Mouse (Mus musculus) midbrain, embryonic 13.5 days (tissue): ENCODE measurements around the gene Gm21954. TPM values are rescaled to one million over a fixed set of nuclear protein-coding genes. Genes with fewer than 3 reads are reported as not detected.
A peak's percentile ranks its signal among the peaks of the same experiment; 100 is the strongest.

Experiments
- ATAC-seq: fragments of 200-750 bp; cut with Nextera tagmentation; 2 replicates; pipeline ENCODE4 v1.8.0; 2017; ENCODE audit warnings: mild to moderate bottlenecking, moderate TSS enrichment, moderate library complexity
- H3K27ac ChIP-seq: fragments of 300-500 bp; sonication (generic); 2 replicates; pipeline ENCODE4 v1.5.1; 2015; ENCODE audit warnings: inconsistent platforms, mild to moderate bottlenecking, moderate library complexity
- H3K27me3 ChIP-seq: fragments of 300-500 bp; sonication (generic); 2 replicates; pipeline ENCODE4 v1.6.1; 2015; ENCODE audit warnings: mild to moderate bottlenecking, inconsistent platforms
- H3K36me3 ChIP-seq: fragments of 300-500 bp; sonication (generic); 2 replicates; pipeline ENCODE4 v1.6.1; 2015; ENCODE audit warnings: mild to moderate bottlenecking, inconsistent platforms
- H3K4me1 ChIP-seq: fragments of 300-500 bp; sonication (generic); replicated peaks from 2 replicates; pipeline ENCODE4 v1.6.1; 2015; ENCODE audit warnings: inconsistent platforms
- H3K4me2 ChIP-seq: fragments of 300-500 bp; sonication (generic); replicated peaks from 2 replicates; pipeline ENCODE4 v1.6.1; 2015; ENCODE audit warnings: moderate library complexity, mild to moderate bottlenecking, inconsistent platforms
- H3K4me3 ChIP-seq: fragments of 300-500 bp; sonication (generic); replicated peaks from 2 replicates; pipeline ENCODE4 v1.5.1; 2015; ENCODE audit warnings: mild to moderate bottlenecking, inconsistent platforms
- H3K9ac ChIP-seq: fragments of 300-500 bp; sonication (generic); replicated peaks from 2 replicates; pipeline ENCODE4 v1.6.1; 2015; ENCODE audit warnings: mild to moderate bottlenecking, inconsistent platforms
- H3K9me3 ChIP-seq: fragments of 300-500 bp; sonication (generic); 2 replicates; pipeline ENCODE4 v1.6.1; 2016; ENCODE audit warnings: mild to moderate bottlenecking, inconsistent platforms
- WGBS: fragments of 180-500 bp; shearing (Covaris S2); methylation state at CpG from one replicate; pipeline ENCODE4 v1.1.7; 2015; 5-methylcytosine and 5-hydroxymethylcytosine counted together
- polyA plus RNA-seq: library from polyadenylated mRNA; unstranded; fragments of >200 nt; fragmentation: Nextera tagmentation; extraction: Ambion mirVana; gene quantifications from 2 replicates; pipeline ENCODE4 v1.2.1, GENCODE M21; 2015

Gene Gm21954
- polyA plus RNA-seq, 1 experiment from 2014 or later, result not detected

GRCm38 (mm10) chr3:55440342-55440741, 31.7 kb downstream of the Gm21954 start:
- Histone ChIP-seq H3K4me3 (no peak overlapping the region), H3K9me3 (no peaks in the 10 kb centered on the region), H3K27me3 (no peaks in the 10 kb centered on the region), H3K36me3 (peaks cover 6% of the 10 kb centered on the region; the same call in 1 of the 2 replicates), H3K27ac (peak overlapping the region; percentile 61), H3K4me2 (no peak overlapping the region), H3K9ac (no peak overlapping the region), H3K4me1 (peaks cover 13% of the 10 kb centered on the region; the same call in 1 of the 2 replicates)
- 71% methylated on average over 8 of the region's 8 CpGs for WGBS
- ATAC-seq, result 0 out of 2 replicates have a peak, but pooled peaks have one; percentile 17

DNA sequence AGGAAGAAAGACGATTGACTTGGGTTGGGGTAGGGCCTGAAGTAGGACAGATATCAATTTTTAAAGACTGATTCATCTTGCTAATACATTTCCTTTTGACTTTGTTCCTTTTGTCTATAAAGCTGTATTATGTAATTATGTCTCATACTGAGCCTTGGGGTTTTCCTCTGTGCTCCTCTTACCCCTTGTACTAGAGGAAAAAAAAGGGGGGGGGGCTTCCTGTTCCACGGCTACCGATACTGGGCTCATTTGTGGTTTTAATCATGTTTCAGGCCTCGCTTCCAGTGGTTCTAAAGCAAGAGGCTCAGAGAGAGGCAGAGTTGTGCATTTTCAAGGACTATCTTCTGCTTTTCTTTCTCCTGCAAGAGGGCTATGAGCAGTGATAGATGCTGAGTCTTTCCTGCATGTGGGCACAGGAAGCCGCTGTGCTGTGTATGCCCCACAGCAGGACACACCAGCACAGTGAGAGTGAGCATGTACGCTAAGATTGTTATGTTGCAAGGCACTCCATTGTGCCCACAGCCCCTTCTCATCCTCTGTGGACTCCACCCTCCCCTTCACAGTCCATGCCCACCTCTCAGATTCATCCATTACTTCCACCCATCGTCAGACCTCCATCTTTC, 33.1 kb downstream of the Gm21954 start:
- ATAC-seq, result peak; percentile 40; the same call in 1 of the 2 replicates
- H3K36me3 ChIP-seq, result peaks cover 4% of the 10 kb centered on the region; the same call in 1 of the 2 replicates
- H3K4me2 ChIP-seq, result no peak overlapping the region
- 87% methylated on average over 7 of the region's 7 CpGs for WGBS
- H3K9ac ChIP-seq, result no peak overlapping the region
- no peaks in the 10 kb centered on the region for H3K9me3 ChIP-seq
- H3K27me3 ChIP-seq, result no peaks in the 10 kb centered on the region
- no peak overlapping the region for H3K27ac ChIP-seq
- peaks cover 16% of the 10 kb centered on the region; the same call in 1 of the 2 replicates for H3K4me1 ChIP-seq
- no peak overlapping the region for H3K4me3 ChIP-seq

DNA sequence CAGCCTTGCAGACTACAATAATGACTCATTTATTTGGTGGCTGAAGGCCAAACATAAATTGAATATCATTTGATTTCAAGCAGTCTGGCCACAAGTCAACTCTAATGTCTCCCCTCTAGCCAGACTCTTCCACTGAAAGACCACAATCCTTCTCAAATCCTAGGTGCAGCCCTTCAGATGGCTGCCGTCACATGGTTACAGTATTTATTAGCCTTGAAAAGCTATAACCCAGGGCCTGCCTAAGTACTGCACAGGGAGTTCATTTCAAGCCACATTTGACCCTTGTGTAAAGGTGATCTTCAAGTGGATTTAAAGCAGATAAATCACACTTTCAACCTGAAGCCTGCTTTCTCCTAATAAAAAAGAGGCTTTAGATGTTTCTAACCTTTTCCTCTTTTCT, 37.7 kb downstream of the Gm21954 start:
- no peaks in the 10 kb centered on the region for H3K9me3 ChIP-seq
- WGBS, result 72% methylated on average over 1 of the region's 1 CpGs
- H3K27me3 ChIP-seq, result no peaks in the 10 kb centered on the region
- no peak overlapping the region for H3K27ac ChIP-seq
- H3K4me3 ChIP-seq, result no peak overlapping the region
- peaks cover 13% of the 10 kb centered on the region; the same call in 1 of the 2 replicates for H3K4me1 ChIP-seq
- no peak overlapping the region for H3K9ac ChIP-seq
- H3K4me2 ChIP-seq, result no peak overlapping the region
- ATAC-seq, result no peak
- H3K36me3 ChIP-seq, result no peaks in the 10 kb centered on the region

- ATAC-seq, result no peak
- no peak overlapping the region for H3K4me2 ChIP-seq
- H3K9ac ChIP-seq, result no peak overlapping the region
- H3K4me3 ChIP-seq, result no peak overlapping the region
- H3K27ac ChIP-seq, result no peak overlapping the region
- H3K27me3 ChIP-seq, result no peaks in the 10 kb centered on the region
- WGBS, result 96% methylated on average over 3 of the region's 3 CpGs
- no peaks in the 10 kb centered on the region for H3K36me3 ChIP-seq
- no peaks in the 10 kb centered on the region for H3K9me3 ChIP-seq
- 0 out of 2 replicates have a peak, but pooled peaks cover 8% of the 10 kb centered on the region for H3K4me1 ChIP-seq
Observed at GRCm38 (mm10) chr3:55431223-55431622, 40.8 kb downstream of the Gm21954 start.

DNA sequence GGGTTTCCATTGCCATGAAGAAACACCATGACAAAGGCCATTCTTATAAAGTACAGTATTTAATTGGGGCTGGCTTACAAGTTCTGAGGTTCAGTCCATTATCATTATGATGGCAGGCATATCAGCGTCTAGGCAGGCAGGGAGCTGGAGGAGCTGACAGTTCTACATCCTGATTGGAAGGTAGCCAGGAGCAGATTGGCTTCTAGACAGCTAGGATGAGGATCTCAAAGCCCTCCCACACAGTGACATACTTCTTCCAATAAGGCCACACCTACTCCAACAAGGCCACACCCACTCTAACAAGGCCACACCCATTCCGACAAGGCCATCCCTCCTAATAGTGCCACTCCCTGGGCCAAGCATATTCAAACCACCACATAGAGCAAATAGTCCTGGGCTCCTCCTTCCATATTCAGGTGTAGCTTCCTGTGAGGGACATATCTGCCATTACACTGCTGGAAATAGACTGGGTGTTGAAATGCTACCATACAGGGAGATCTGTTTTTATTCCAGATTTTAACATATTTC, 41.9 kb downstream of the Gm21954 start:
- Histone ChIP-seq H3K9ac (no peak overlapping the region), H3K9me3 (no peaks in the 10 kb centered on the region), H3K4me2 (no peak overlapping the region), H3K4me1 (0 out of 2 replicates have a peak, but pooled peaks cover 8% of the 10 kb centered on the region), H3K27me3 (no peaks in the 10 kb centered on the region), H3K4me3 (no peak overlapping the region), H3K27ac (no peak overlapping the region), H3K36me3 (no peaks in the 10 kb centered on the region)
- 91% methylated on average over 2 of the region's 2 CpGs for WGBS
- no peak for ATAC-seq

- 14% methylated on average over 11 of the region's 11 CpGs for WGBS
- H3K9ac ChIP-seq, result no peak overlapping the region; the same call in 1 of the 2 replicates
- peaks cover 54% of the 10 kb centered on the region for H3K4me1 ChIP-seq
- no peaks in the 10 kb centered on the region for H3K36me3 ChIP-seq
- peak overlapping the region; percentile 83 for H3K27ac ChIP-seq
- ATAC-seq, result peak; percentile 94
- H3K4me2 ChIP-seq, result peak overlapping the region; percentile 43
- H3K4me3 ChIP-seq, result peak overlapping the region; percentile 11; the same call in 1 of the 2 replicates
- H3K27me3 ChIP-seq, result no peaks in the 10 kb centered on the region
- H3K9me3 ChIP-seq, result no peaks in the 10 kb centered on the region
Observed at GRCm38 (mm10) chr3:55423640-55424397, 48.2 kb downstream of the Gm21954 start.

DNA sequence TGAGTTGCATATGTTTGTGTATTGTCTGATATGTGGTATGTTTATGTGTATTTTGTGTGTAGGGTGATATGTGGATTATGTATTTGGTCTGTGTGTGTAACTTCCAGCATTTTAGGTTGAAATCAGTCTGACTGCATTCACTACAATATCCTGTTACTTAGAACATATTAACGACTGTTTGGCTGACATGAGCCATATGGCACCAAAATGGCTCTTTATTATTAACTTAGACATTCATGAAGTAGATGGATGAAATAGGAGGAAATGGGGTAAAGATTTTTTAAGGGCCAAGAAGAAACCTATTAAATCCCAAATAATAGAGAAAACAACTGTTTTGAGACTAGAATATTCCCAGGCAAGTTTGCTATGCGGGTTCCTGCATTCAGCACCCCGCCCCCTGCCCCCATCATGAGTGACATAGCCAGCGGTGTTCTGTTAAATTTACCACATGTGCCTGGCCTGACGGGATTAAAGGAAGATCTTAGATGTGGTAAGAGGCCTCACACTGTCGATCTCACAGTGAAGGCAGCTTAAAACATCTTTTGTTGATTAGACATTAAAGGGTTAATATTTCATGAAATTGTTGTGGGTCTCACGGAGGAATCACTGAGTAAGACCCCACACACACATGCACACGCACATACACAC, 51.5 kb downstream of the Gm21954 start:
- ATAC-seq, result no peak
- 34% methylated on average over 8 of the region's 8 CpGs for WGBS
- no peak overlapping the region for H3K4me3 ChIP-seq
- H3K27me3 ChIP-seq, result no peaks in the 10 kb centered on the region
- H3K36me3 ChIP-seq, result no peaks in the 10 kb centered on the region
- H3K4me1 ChIP-seq, result peaks cover 71% of the 10 kb centered on the region
- no peak overlapping the region; the same call in 1 of the 2 replicates for H3K27ac ChIP-seq
- no peak overlapping the region for H3K9ac ChIP-seq
- H3K4me2 ChIP-seq, result no peak overlapping the region
- H3K9me3 ChIP-seq, result no peaks in the 10 kb centered on the region

DNA sequence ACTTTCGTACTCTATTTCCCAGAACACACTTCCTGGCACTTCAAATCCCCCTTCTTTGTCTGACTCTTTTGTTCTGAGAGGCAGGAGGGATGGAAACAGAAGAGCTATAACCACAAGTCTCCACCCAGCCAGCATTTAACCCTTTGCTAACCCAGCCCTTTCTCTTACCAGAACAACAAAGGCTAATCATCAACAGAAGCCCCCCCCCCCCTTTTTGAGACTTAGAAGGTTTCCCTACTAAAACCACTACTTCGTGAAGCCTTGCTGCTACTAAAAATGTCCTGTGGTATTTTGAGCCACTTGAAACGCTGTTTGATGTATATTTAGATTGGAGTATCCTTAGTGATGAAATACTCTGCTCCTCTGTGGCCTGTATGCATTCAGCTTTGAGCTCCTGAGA, 52.7 kb downstream of the Gm21954 start:
- WGBS, result 14% methylated on average over 3 of the region's 3 CpGs
- no peaks in the 10 kb centered on the region for H3K36me3 ChIP-seq
- no peak overlapping the region for H3K4me3 ChIP-seq
- no peaks in the 10 kb centered on the region for H3K27me3 ChIP-seq
- peak overlapping the region; percentile 68 for H3K27ac ChIP-seq
- peaks cover 77% of the 10 kb centered on the region for H3K4me1 ChIP-seq
- no peak overlapping the region for H3K4me2 ChIP-seq
- H3K9me3 ChIP-seq, result no peaks in the 10 kb centered on the region
- no peak for ATAC-seq
- H3K9ac ChIP-seq, result 0 out of 2 replicates have a peak overlapping the region, but pooled peaks have one; percentile 6

DNA sequence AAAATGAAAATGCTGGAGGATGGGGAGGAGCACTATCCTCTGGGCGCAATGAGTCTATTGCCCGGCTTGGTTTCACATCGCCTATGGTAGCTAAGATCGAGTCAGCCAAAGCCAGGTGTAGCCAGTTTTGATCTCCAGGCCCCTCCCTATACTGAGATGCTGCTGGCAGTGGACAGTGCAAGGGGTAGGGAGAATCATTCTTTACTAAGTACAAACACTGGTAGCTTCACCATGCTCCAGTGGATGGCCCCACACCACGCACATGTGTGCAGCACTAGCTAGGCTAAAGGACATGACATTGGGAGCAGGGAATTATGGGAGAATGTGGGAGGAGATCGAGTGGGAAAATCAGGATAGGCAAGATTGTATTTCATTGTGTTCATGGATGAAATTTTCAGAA, 53.2 kb downstream of the Gm21954 start:
- peak; percentile 9; the same call in 1 of the 2 replicates for ATAC-seq
- peak overlapping the region; percentile 59 for H3K27ac ChIP-seq
- H3K4me2 ChIP-seq, result no peak overlapping the region
- H3K4me1 ChIP-seq, result peaks cover 76% of the 10 kb centered on the region
- H3K27me3 ChIP-seq, result no peaks in the 10 kb centered on the region
- H3K4me3 ChIP-seq, result no peak overlapping the region
- no peaks in the 10 kb centered on the region for H3K36me3 ChIP-seq
- H3K9me3 ChIP-seq, result no peaks in the 10 kb centered on the region
- no peak overlapping the region for H3K9ac ChIP-seq
- 63% methylated on average over 6 of the region's 6 CpGs for WGBS

- Histone ChIP-seq H3K4me2 (peak overlapping the region; percentile 38), H3K27me3 (no peaks in the 10 kb centered on the region), H3K27ac (peak overlapping the region; percentile 91), H3K9ac (peak overlapping the region; percentile 54), H3K9me3 (no peaks in the 10 kb centered on the region), H3K36me3 (no peaks in the 10 kb centered on the region; the same call in 1 of the 2 replicates), H3K4me3 (no peak overlapping the region), H3K4me1 (peaks cover 53% of the 10 kb centered on the region)
- peak; percentile 76 for ATAC-seq
- 12% methylated on average over 14 of the region's 14 CpGs for WGBS
Observed at GRCm38 (mm10) chr3:55415527-55415950, 56.5 kb downstream of the Gm21954 start.
